Mouse (Mus musculus): ENCODE measurements around the gene Rhou. TPM values are rescaled to one million over a fixed set of nuclear protein-coding genes. Genes with fewer than 3 reads are reported as not detected.

Gene Rhou
- total RNA-seq, 2 experiments from 2014 or later: 6.9 to 9.8 TPM

- no peak for ATAC-seq (replicated peaks; ENCODE audit: low FRiP score, poor library complexity, severe bottlenecking)
Measured at GRCm38 (mm10) chr8:123648245-123649170, 5.2 kb upstream of the Rhou start.

DNA sequence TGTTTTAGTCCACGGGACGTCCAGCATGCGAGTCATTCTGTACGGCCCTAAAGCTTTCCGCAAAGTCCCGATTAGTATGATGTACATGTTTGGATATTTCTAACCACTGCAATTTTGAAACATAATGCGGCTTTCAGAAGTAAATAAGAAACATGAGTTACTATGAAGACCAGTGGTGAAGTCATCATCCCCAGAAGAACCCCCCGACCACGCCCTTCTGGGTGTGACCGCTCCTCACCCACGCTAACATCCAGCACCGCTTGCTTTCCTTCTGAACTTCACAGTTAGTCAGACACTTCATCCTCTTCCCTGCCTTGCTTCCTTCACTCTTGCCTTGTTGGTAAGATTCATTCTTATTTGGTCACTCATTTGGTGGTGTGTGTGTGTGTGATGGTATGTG lies 4.2 kb upstream of the Rhou start:
- ATAC-seq (replicated peaks; ENCODE audit: low FRiP score, poor library complexity, severe bottlenecking): no peak

GRCm38 (mm10) chr8:123651390-123652098 lies 2.2 kb upstream of the Rhou start:
- no peak for ATAC-seq (replicated peaks; ENCODE audit: low FRiP score, poor library complexity, severe bottlenecking)

DNA sequence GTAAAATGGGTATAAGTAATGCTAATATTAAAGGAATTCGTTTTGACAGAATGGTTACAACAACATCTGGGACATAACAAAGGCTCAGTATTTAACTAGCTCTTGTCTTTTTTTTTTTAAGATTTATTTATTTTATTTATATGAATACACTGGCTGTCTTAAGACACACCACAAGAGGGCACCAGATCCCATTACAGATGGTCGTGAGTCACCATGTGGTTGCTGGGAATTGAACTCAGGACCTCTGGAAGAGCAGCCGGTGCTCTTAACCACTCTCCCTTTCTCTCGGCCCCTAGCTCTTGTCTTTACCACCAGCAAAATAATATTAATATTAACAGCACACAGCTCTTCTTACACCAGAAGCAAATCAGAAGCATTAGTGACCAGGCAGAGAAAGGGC lies 1.1 kb upstream of the Rhou start:
- ATAC-seq (replicated peaks; ENCODE audit: low FRiP score, poor library complexity, severe bottlenecking): no peak

DNA sequence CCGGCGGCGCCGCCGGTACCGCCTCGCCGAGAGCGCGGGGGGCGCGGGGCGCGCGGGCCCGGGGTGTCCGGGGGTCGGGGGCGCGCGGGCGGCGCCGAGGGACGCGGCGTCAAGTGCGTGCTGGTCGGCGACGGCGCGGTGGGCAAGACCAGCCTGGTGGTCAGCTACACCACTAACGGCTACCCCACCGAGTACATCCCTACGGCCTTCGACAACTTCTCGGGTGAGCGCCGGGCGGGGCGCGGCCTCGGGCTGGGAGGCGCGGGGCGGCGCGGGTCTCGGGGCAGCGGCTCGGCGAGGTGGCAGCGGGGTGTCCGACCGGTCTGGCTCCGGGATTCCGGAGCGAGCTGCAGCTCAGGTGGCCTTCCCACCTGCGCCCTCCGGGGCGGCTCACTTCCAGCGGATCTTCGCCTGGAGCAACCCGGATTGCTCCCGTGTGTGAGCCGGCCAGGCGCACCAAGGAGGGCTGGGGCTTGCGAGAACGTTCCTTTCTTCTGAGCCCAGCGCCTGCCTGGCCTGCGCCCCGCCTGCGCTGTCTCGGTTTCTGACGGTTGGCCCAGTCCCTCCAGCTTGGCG lies 353 bp downstream of the Rhou start:
- ATAC-seq (replicated peaks; ENCODE audit: low FRiP score, poor library complexity, severe bottlenecking): no peak

DNA sequence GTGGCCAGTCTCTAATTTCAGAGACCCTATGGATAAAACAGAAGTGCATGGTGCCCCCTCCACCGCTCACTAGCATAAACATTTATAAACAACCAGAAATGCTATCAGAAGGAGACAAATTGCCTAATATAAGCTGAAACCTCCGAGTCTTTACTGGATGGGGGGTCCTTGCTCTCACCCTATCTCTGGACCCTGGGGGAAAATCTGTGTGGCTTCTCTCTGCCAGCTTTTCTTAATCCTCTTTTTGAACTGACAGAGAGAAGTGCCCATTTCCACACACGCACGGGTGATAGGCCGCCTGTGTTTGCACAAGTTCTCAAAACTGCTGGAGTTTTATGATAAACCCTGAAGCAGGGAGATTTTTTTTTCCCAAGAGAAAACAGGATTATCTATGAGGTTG lies 1.0 kb downstream of the Rhou start:
- ATAC-seq (replicated peaks; ENCODE audit: low FRiP score, poor library complexity, severe bottlenecking): no peak

DNA sequence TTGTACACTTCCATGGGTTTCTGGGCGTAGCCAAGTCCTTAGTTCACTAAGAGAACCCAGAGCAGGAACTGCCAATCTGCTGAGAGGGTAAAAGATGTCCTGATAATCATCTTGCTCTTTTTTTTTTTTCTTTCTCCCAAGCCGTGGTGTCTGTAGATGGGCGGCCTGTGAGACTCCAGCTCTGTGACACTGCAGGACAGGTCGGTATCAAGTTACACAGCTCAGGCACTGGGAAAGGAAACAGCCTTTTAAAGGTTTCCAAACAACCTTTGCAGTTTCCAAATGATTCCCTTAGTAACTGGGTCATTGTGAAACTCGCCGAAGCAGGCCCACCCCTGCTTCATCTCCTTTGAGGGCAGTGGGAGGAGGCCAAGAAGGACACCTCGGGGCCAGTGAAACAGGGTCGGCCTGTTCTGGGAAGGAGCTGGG lies 1.6 kb downstream of the Rhou start:
- ATAC-seq (replicated peaks; ENCODE audit: low FRiP score, poor library complexity, severe bottlenecking): no peak

DNA sequence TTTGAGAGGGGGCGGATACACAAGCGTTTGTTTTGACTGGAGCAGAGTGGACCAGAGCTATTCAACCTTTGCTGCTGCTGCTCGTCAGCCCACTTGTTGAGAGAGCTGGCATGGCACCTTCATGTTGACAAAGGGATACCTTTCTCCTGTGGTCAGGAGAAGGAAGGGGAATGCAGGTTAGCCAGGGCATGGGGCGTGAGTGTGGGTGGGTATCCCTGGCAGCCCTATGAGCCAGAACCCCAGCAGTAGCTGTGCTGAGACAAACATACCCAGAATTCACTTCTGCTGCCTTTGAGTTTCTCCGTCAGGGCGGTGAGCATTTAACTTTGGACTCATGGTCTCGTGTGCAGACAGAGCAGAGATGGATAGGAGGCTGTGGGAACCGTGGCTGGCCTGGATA lies 4.1 kb downstream of the Rhou start:
- no peak for ATAC-seq (replicated peaks; ENCODE audit: low FRiP score, poor library complexity, severe bottlenecking)

- no peak for ATAC-seq (replicated peaks; ENCODE audit: low FRiP score, poor library complexity, severe bottlenecking)
Measured at GRCm38 (mm10) chr8:123659469-123660057, 5.8 kb downstream of the Rhou start.

GRCm38 (mm10) chr8:123661515-123661914 lies 7.8 kb downstream of the Rhou start:
- ATAC-seq (replicated peaks; ENCODE audit: low FRiP score, poor library complexity, severe bottlenecking): no peak

DNA sequence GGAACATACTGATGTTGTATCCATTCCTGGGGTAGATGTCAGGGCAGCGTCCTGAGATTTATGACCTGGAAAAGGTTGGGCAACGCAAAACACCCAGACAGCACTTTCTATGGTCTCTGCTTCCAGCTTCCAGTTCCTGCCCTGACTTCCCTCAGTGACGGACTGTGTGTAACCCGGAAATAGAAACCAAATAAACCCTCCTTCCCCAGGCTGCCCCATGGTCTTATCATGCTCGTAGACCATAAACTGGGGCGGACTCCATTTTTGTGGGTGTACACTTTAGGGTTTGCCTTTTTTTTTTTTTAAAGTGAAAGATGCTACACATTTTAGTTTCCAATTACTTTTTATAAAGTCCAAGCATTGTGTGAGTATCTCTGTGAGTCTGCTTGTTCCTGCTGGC lies 11.9 kb downstream of the Rhou start:
- no peak for ATAC-seq (replicated peaks; ENCODE audit: low FRiP score, poor library complexity, severe bottlenecking)

- no peak for ATAC-seq (replicated peaks; ENCODE audit: low FRiP score, poor library complexity, severe bottlenecking)
Measured at GRCm38 (mm10) chr8:123666832-123667231, 13.1 kb downstream of the Rhou start.

DNA sequence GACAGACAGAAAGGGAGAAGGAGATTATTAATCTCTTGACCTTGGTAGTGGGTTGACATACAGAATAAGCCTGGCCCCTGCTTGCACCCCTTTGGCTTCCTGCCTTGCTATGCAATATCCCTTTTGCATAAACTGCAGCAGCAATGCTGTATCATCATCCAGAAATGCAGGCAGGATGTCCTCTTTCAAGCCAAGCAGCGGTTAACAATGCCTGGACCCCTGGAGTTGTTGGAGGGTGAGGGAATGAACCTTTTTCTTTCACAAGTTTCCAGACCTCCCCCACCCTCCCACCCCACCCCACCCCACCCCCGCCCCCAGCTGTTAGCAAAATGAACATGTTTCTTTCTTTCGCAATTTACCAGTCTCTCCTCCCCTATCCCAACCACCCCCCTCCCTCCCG lies 15.0 kb downstream of the Rhou start:
- ATAC-seq (replicated peaks; ENCODE audit: low FRiP score, poor library complexity, severe bottlenecking): no peak

DNA sequence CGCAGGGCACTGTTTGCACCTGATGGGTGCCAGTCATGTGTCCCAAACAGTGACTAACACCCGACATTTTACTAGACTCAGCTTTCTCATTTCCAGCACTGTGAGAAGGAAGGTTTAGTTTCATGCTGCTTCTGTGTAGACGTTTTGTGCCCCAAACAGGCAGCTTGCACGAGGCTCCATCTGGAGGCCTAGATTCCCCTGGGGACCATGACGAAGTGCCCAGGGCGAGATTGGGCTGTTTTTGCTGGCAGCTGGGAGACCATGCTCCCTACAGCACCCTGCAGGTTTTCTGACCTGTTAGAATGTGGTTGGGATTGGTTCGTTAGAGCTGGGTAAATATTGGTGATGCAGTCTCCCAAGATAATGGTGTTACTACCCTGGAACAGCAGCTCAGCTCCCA lies 17.0 kb downstream of the Rhou start:
- ATAC-seq (replicated peaks; ENCODE audit: low FRiP score, poor library complexity, severe bottlenecking): no peak

DNA sequence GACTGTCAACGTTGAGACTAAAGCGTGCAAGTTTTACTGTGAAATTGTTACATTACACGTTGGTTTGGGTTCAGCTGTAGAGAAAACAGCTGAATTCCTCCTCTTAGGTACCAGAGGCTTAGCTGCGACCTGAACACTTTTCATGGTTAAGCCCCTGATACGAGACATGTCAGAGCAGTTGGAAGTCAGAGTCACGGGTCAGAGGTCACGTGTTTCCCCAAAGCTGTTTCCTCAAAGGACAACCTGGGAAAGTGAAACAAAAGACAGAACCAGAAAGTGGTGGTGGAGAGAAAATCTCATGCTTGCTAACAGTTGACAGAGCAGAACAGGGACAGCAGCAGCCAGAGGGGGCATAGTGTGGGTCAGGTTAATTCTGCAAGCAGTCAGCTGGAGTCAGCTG lies 17.7 kb downstream of the Rhou start:
- no peak for ATAC-seq (replicated peaks; ENCODE audit: low FRiP score, poor library complexity, severe bottlenecking)

DNA sequence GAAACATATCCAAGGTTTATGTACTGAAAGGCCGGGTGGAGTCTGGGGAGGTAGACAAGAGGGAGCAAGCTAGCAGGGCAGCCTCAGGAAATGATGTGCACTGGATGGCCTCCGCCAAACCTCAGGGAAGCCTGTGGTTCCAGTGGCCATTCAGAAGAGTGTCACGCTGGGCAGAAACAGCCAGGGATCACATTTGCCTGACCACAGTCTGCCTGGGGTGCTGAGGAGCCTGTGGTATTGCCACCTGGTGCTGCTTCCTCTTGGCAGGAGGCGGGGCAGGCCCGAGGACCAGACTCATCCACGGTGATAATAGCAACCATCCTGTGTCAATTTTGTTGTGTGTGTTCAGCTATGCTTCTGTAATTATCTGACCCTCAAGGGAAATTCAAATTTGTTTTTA lies 18.9 kb downstream of the Rhou start:
- ATAC-seq (replicated peaks; ENCODE audit: low FRiP score, poor library complexity, severe bottlenecking): no peak

GRCm38 (mm10) chr8:123675611-123676010 lies 21.9 kb downstream of the Rhou start:
- ATAC-seq (replicated peaks; ENCODE audit: low FRiP score, poor library complexity, severe bottlenecking): no peak

- no peak for ATAC-seq (replicated peaks; ENCODE audit: low FRiP score, poor library complexity, severe bottlenecking)
Measured at GRCm38 (mm10) chr8:123678390-123678789, 24.7 kb downstream of the Rhou start.

DNA sequence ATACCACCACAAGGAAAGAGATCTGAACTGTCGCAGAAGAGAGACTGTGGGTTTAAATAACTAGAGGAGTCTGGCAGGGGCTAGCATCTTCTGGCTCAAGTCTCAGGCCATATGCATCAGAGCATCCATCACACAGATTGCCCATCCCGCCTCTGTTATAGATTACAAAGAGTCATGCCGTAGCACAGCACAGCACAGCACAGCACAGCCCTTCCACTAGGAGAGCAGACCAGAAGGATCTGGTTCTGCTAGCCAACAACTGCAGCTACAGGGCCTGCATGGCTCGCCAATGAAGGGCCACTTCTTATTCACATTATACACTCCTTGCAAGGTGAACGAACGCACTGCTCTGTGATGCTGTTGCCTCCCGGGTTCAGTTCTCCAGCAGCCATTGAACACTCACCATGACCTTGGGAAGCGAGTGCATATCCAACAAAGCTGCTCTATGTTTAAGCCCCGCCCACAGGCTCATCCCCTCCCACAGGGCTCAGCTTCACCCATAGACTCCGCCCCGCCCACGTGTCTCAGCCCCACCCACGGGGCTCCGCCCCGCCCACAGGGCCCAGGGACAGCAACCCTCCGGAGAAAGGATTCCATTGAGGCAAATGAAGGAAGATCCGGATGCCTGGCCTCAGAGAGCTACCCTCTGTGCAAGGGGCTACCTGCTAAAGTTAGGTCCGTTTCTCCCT lies 28.5 kb downstream of the Rhou start:
- no peak for ATAC-seq (replicated peaks; ENCODE audit: low FRiP score, poor library complexity, severe bottlenecking)

DNA sequence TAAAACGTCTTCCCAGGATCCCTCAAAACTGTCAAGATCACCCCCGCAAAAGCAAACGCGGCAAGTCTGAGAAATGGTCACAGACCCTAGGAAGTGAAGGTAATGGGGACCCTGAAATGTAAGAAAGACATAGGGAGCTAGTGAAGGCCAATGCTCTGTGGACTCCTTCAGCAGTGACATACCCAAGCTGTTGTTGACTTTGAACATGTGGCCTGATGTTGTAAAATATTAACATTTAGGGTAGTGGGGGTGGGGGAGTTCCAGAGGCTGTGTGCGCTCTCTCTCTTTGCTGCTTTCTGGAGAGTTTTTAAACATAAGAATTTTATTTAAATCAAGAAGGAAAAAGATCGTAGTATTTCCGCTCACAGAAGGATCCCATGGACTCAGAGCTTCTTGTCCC lies 29.6 kb downstream of the Rhou start:
- ATAC-seq (replicated peaks; ENCODE audit: low FRiP score, poor library complexity, severe bottlenecking): no peak
